Mouse (Mus musculus) CH12.LX (cell line): Measurements from ENCODE around the gene Serpinb1c. TPM values are rescaled to one million over a fixed set of nuclear protein-coding genes. Genes with fewer than 3 reads are reported as not detected.

Source experiments
- DNase-seq: peaks from one replicate; pipeline ENCODE4 v3.0.0-alpha.2; 2013; ENCODE audit errors: extremely low read depth
- H3K27ac ChIP-seq: 2 replicates; pipeline ENCODE4 v1.5.1; 2012; ENCODE audit warnings: low read depth, mild to moderate bottlenecking, control low read depth, moderate library complexity; ENCODE audit not compliant: insufficient read depth
- H3K27me3 ChIP-seq: replicated peaks from 2 replicates; pipeline ENCODE3; 2012; ENCODE audit warnings: inconsistent platforms
- H3K36me3 ChIP-seq, 2 experiments: replicated peaks in 1 of 2; 2 replicates each; pipeline versions ENCODE3 to v1.6.1; 2012; ENCODE audit warnings: inconsistent platforms in 1 of 2, low read length in 1 of 2, mild to moderate bottlenecking in 1 of 2, mixed read lengths in 1 of 2, moderate library complexity in 1 of 2; ENCODE audit not compliant: control insufficient read depth in 1 of 2, insufficient read depth in 1 of 2
- H3K4me1 ChIP-seq, 2 experiments: 2 replicates each; pipeline ENCODE4 v1.6.1; 2012; ENCODE audit warnings: inconsistent platforms in 1 of 2, moderate library complexity in 1 of 2; ENCODE audit not compliant: insufficient read depth in 2 of 2, control insufficient read depth in 1 of 2
- H3K4me2 ChIP-seq: 2 replicates; pipeline ENCODE4 v1.6.1; 2012; ENCODE audit warnings: low read depth, mild to moderate bottlenecking, control low read depth; ENCODE audit not compliant: poor library complexity, insufficient read depth, severe bottlenecking
- H3K4me3 ChIP-seq, 3 experiments: fragments of 150-350 bp in 1 of 3; sonication (generic) in 1 of 3; replicated peaks in 1 of 3; 2 replicates each; pipeline versions ENCODE3 to v1.5.1; 2011 to 2012; ENCODE audit warnings: low read depth in 2 of 3, low read length in 2 of 3, mild to moderate bottlenecking in 2 of 3, moderate library complexity in 2 of 3, control low read depth in 1 of 3, improper control_type of control experiment in 1 of 3, inconsistent platforms in 1 of 3, mixed read lengths in 1 of 3; ENCODE audit not compliant: poor library complexity in 1 of 3
- H3K79me2 ChIP-seq: replicated peaks from 2 replicates; pipeline ENCODE4 v1.6.1; 2012; ENCODE audit warnings: mild to moderate bottlenecking, moderate library complexity; ENCODE audit not compliant: control insufficient read depth, poor library complexity, insufficient read depth, severe bottlenecking; ENCODE audit errors: extremely low read depth
- H3K9ac ChIP-seq: 2 replicates; pipeline ENCODE4 v1.6.1; 2012; ENCODE audit warnings: low read depth, mild to moderate bottlenecking, control low read depth, moderate library complexity; ENCODE audit not compliant: insufficient read depth
- H3K9me3 ChIP-seq: replicated peaks from 2 replicates; pipeline ENCODE3; 2012; ENCODE audit warnings: low read length, inconsistent platforms, mixed read lengths
- CHD2 ChIP-seq: IDR thresholded peaks from 2 replicates; pipeline ENCODE4 v1.6.1; 2011; ENCODE audit warnings: low read length, improper control_type of control experiment
- CTCF ChIP-seq, 2 experiments: IDR thresholded peaks in 1 of 2; conservative IDR thresholded peaks in 1 of 2; 2 replicates each; pipeline ENCODE4 v1.5.1; 2011 to 2012; ENCODE audit warnings: low read depth in 2 of 2, low read length in 2 of 2, improper control_type of control experiment in 1 of 2, inconsistent platforms in 1 of 2, mild to moderate bottlenecking in 1 of 2, moderate library complexity in 1 of 2
- ELF1 ChIP-seq: IDR thresholded peaks from 2 replicates; pipeline ENCODE4 v1.6.1; 2014; ENCODE audit warnings: low read depth, mild to moderate bottlenecking, inconsistent platforms, low read length, improper control_type of control experiment
- EP300 ChIP-seq: IDR thresholded peaks from 2 replicates; pipeline ENCODE4 v1.6.1; 2011; ENCODE audit warnings: low read length, improper control_type of control experiment
- GABPA ChIP-seq: IDR thresholded peaks from 2 replicates; pipeline ENCODE4 v1.6.1; 2012; ENCODE audit warnings: low read depth, low read length, improper control_type of control experiment, inconsistent platforms; ENCODE audit not compliant: insufficient replicate concordance
- IRF4 ChIP-seq: IDR thresholded peaks from 2 replicates; pipeline ENCODE4 v1.6.1; 2014; ENCODE audit warnings: low read depth, mild to moderate bottlenecking, inconsistent platforms, low read length, improper control_type of control experiment
- KAT2A ChIP-seq: IDR thresholded peaks from 2 replicates; pipeline ENCODE4 v1.6.1; 2012; ENCODE audit warnings: low read length, improper control_type of control experiment, inconsistent platforms; ENCODE audit not compliant: insufficient replicate concordance
- MAFK ChIP-seq: IDR thresholded peaks from 2 replicates; pipeline ENCODE4 v1.6.1; 2011; ENCODE audit warnings: low read length, improper control_type of control experiment; ENCODE audit not compliant: insufficient replicate concordance
- MAX ChIP-seq: IDR thresholded peaks from 2 replicates; pipeline ENCODE4 v1.6.1; 2011; ENCODE audit warnings: low read length, improper control_type of control experiment
- MEF2A ChIP-seq: IDR thresholded peaks from 2 replicates; pipeline ENCODE4 v1.6.1; 2014; ENCODE audit warnings: low read depth, mild to moderate bottlenecking, inconsistent platforms, low read length, improper control_type of control experiment, borderline replicate concordance
- PAX5 ChIP-seq: IDR thresholded peaks from 2 replicates; pipeline ENCODE4 v1.6.1; 2012; ENCODE audit warnings: low read length, inconsistent platforms, mixed read lengths
- POLR2A ChIP-seq: IDR thresholded peaks from 2 replicates; pipeline ENCODE4 v1.6.1; 2011; ENCODE audit warnings: low read depth, mild to moderate bottlenecking, improper control_type of control experiment, low read length
- RAD21 ChIP-seq: IDR thresholded peaks from 2 replicates; pipeline ENCODE4 v1.6.1; 2011; ENCODE audit warnings: low read depth, mild to moderate bottlenecking, low read length, improper control_type of control experiment, moderate library complexity
- RCOR1 ChIP-seq: conservative IDR thresholded peaks from 2 replicates; pipeline ENCODE4 v1.6.1; 2012; ENCODE audit warnings: low read depth, mild to moderate bottlenecking, inconsistent platforms, low read length, improper control_type of control experiment
- SMC3 ChIP-seq: IDR thresholded peaks from 2 replicates; pipeline ENCODE4 v1.6.1; 2011; ENCODE audit warnings: low read depth, low read length, improper control_type of control experiment
- ZKSCAN1 ChIP-seq: IDR thresholded peaks from 2 replicates; pipeline ENCODE4 v1.6.1; 2012; ENCODE audit warnings: low read depth, inconsistent platforms, low read length, improper control_type of control experiment, borderline replicate concordance
- ZMIZ1 ChIP-seq: IDR thresholded peaks from 2 replicates; pipeline ENCODE4 v1.6.1; 2012; ENCODE audit warnings: low read depth, mild to moderate bottlenecking, inconsistent platforms, low read length, improper control_type of control experiment
- dilution Hi-C: fragments of 300-500 bp; cut with MboI; formaldehyde crosslinking; loops from 2 replicates; pipeline ENCODE4 v1.14.3; 2020; ENCODE audit warnings: low sequenced_read_pairs; ENCODE audit not compliant: extremely low pct_unique_long_range_greater_than_20kb, extremely low pct_ligation_motif_present
- in situ Hi-C: fragments of 300-500 bp; cut with MboI; formaldehyde crosslinking; loops from 3 replicates; pipeline ENCODE4 v1.14.3; 2019; ENCODE audit warnings: low sequenced_read_pairs, low pct_ligation_motif_present, low pct_unique_long_range_greater_than_20kb, mixed read lengths
- polyA plus RNA-seq: library from polyadenylated mRNA; unstranded; fragments of >175 nt; gene quantifications from 2 replicates; pipeline ENCODE4 v1.2.1, GENCODE M21; 2012; ENCODE audit warnings: low read depth; ENCODE audit not compliant: insufficient read length
- total RNA-seq, 2 experiments: library from RNA; depleted of rRNA; stranded (reverse); fragments of 300-350 nt in 1 of 2; fragments of >200 nt in 1 of 2; gene quantifications; 2 replicates each; pipeline ENCODE4 v1.2.3; 2012 to 2014

Serpinb1c gene
- total and polyA plus RNA-seq, 3 experiments, result 0.27 TPM; not detected in 2

DNA sequence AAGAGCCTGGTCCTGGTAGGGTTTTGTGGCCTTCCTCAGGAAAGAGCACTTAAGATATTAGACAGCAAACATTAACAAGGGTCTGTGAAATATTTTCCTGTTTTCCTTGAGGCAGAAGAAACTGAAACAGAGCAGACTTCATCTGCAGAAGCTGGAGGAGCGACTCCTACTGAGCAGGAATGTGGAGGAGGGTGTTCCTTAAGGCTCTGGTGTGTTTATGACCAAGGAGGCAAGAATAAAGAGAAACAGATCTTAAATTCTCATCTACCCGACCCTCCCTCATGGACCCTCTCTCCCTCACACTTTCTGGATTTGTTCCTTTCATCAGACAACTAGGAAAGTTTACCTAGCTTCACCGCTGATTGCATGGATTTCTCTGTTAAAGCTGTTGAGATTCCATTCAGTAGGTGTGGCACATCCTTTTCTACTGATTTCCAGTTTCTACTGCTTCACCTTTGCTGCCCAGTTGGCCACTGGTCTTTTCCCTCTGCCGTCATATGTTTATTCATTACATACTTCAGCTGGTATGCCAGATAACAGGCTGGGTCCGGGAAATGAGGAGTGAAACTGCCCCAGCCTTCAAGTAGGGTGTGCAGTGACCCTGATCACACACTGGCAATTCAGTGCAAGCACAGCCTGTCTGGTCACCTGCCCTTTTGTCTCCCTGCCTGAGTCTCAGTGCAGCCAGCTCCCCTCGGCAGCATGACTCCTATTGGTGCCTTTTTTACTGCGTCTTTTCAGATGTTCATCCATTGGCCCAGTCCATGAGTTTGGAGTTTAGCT lies 26.8 kb upstream of the Serpinb1c start:
- Histone ChIP-seq H3K4me2 (no peak overlapping the region), H3K79me2 (no peaks in the 10 kb centered on the region), H3K27me3 (no peaks in the 10 kb centered on the region)
- dilution Hi-C loops, result no loop called here
- no peak for DNase-seq
- in situ Hi-C loops, result loop anchor here (25.0 kb wide), 1 partner anchor 638 kb away; no protein-coding TSS in a partner anchor
- TF ChIP-seq ELF1, result no peak
- TF ChIP-seq SMC3, result no peak
- no peak for TF ChIP-seq ZKSCAN1
- no peak for TF ChIP-seq KAT2A
- no peak for TF ChIP-seq MEF2A
- TF ChIP-seq POLR2A, result no peak
- no peak for TF ChIP-seq CHD2
- no peak for TF ChIP-seq GABPA
- TF ChIP-seq RCOR1, result no peak
- TF ChIP-seq RAD21, result no peak
- no peak for TF ChIP-seq PAX5
- no peak for TF ChIP-seq MAX
- no peak for TF ChIP-seq IRF4
- TF ChIP-seq, all 38 proteins: peak for 0
- Histone ChIP-seq H3K4me1 (peaks cover 5 to 23% of the 10 kb centered on the region in 2 experiments), H3K9me3 (no peaks in the 10 kb centered on the region), H3K27ac (no peak overlapping the region), H3K9ac (no peak overlapping the region), H3K36me3 (no peaks in the 10 kb centered on the region), H3K4me3 (no peak overlapping the region)

DNA sequence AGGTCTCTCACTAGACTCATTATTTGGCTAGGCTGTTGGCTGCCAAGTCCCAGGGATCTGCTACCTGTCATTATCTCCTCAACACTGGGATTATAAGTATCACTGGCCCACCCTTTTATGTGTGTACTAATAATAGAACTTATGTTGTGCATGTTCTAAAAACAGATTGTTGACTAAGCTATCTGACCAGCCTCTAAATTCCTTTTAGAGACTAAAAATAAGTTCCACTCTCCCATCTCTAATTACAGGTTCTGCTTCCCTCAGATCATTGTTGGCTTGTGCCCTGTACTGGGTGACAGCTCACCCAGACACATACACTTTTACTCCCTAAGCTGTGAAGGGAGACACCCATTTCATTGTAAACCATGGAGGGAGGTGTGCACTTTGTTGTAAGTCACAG lies 24.6 kb upstream of the Serpinb1c start:
- Histone ChIP-seq H3K4me2 (no peak overlapping the region), H3K79me2 (no peaks in the 10 kb centered on the region), H3K9me3 (peaks cover 3% of the 10 kb centered on the region), H3K36me3 (no peaks in the 10 kb centered on the region), H3K4me3 (no peak overlapping the region), H3K27me3 (no peaks in the 10 kb centered on the region), H3K4me1 (peaks cover 0 to 3% of the 10 kb centered on the region in 2 experiments; a peak in 2 of 4 replicates), H3K9ac (no peak overlapping the region), H3K27ac (no peak overlapping the region)
- TF ChIP-seq RAD21 (no peak), CTCF (conservative IDR thresholded peaks at IDR 0.05 in 1 of 2, IDR thresholded peaks at IDR 0.05 in 1 of 2; ENCODE audit: low read depth in 2 of 2, low read length in 2 of 2) (no peak), ZMIZ1 (no peak), SMC3 (no peak), PAX5 (no peak), EP300 (no peak), MAFK (no peak), ELF1 (no peak)
- dilution Hi-C loops, result no loop called here
- in situ Hi-C loops, result loop anchor here (25.0 kb wide), 1 partner anchor 640 kb away; no protein-coding TSS in a partner anchor
- DNase-seq, result no peak
